Mouse (Mus musculus) cerebellum, adult (tissue): ENCODE measurements around the gene Pigf.
"Not testable (repeated sequence)": the region's sequence is repeated elsewhere in the genome, so short reads cannot be mapped to it uniquely, and the experiment has no call there.

Experiments
- ATAC-seq: cut with Nextera tagmentation; 2 replicates; pipeline ENCODE4 v1.9.2; 2017; ENCODE audit warnings: mild to moderate bottlenecking, moderate library complexity, mixed read lengths; ENCODE audit not compliant: insufficient number of reproducible peaks, low FRiP score, low TSS enrichment

Pigf gene

GRCm38 (mm10) chr17:87025269-87025949 is at the start of gene Pigf, which contains the start of gene Cript:
TSS of gene Pigf (minus strand) at chr17:87025406.
TSS of gene Cript (plus strand) at chr17:87025550.
- peak; percentile 99 for ATAC-seq

- no peak for ATAC-seq
Measured at GRCm38 (mm10) chr17:87073470-87073869, 48.3 kb upstream of the Pigf start.

GRCm38 (mm10) chr17:87072766-87073440 is 47.7 kb upstream of the Pigf start:
- ATAC-seq, result no peak

GRCm38 (mm10) chr17:87072183-87072582 is 47.0 kb upstream of the Pigf start:
- not testable (repeated sequence) for ATAC-seq

- no peak for ATAC-seq
Measured at GRCm38 (mm10) chr17:87068997-87069396, 43.8 kb upstream of the Pigf start.

GRCm38 (mm10) chr17:87063969-87064368 is 38.8 kb upstream of the Pigf start:
- no peak for ATAC-seq

GRCm38 (mm10) chr17:87063461-87063860 is 38.3 kb upstream of the Pigf start:
- ATAC-seq, result no peak

- ATAC-seq, result no peak
Measured at GRCm38 (mm10) chr17:87062639-87063038, 37.4 kb upstream of the Pigf start.

- ATAC-seq, result no peak
Measured at GRCm38 (mm10) chr17:87057486-87058266, 32.5 kb upstream of the Pigf start.

- no peak for ATAC-seq
Measured at GRCm38 (mm10) chr17:87056761-87057160, 31.6 kb upstream of the Pigf start.

GRCm38 (mm10) chr17:87055663-87056062 is 30.5 kb upstream of the Pigf start:
- no peak for ATAC-seq

- ATAC-seq, result peak; percentile 58; the same call in 1 of the 2 replicates
Measured at GRCm38 (mm10) chr17:87055051-87055459, 29.8 kb upstream of the Pigf start.

- ATAC-seq, result no peak
Measured at GRCm38 (mm10) chr17:87053921-87054320, 28.7 kb upstream of the Pigf start.

- ATAC-seq, result no peak
Measured at GRCm38 (mm10) chr17:87052432-87052831, 27.2 kb upstream of the Pigf start.

- no peak for ATAC-seq
Measured at GRCm38 (mm10) chr17:87051652-87052051, 26.4 kb upstream of the Pigf start.

- no peak for ATAC-seq
Measured at GRCm38 (mm10) chr17:87050469-87051175, 25.4 kb upstream of the Pigf start.

GRCm38 (mm10) chr17:87049696-87050095 is 24.5 kb upstream of the Pigf start:
- ATAC-seq, result no peak

- no peak for ATAC-seq
Measured at GRCm38 (mm10) chr17:87044796-87045195, 19.6 kb upstream of the Pigf start.

GRCm38 (mm10) chr17:87044364-87044763 is 19.2 kb upstream of the Pigf start:
- peak; percentile 82 for ATAC-seq

GRCm38 (mm10) chr17:87041739-87042138 is 16.5 kb upstream of the Pigf start:
- no peak for ATAC-seq
